Mouse (Mus musculus): ENCODE measurements around the gene Slc4a5. TPM values are rescaled to one million over a fixed set of nuclear protein-coding genes. Genes with fewer than 3 reads are reported as not detected.

Gene Slc4a5
- polyA plus RNA-seq, 2 experiments: 0.52 to 1.4 TPM

GRCm38 (mm10) chr6:83347916-83348315 is 128.3 kb downstream of the Slc4a5 start:
- H3K4me1 ChIP-seq (replicated peaks; ENCODE audit: control insufficient read depth in 2 of 2, insufficient read depth in 2 of 2, low read length in 1 of 2): peaks cover 26 to 34% of the 10 kb centered on the region in 2 experiments
- no peak overlapping the region for H3K9ac ChIP-seq (replicated peaks)
- H3K9me3 ChIP-seq (ENCODE audit: control insufficient read depth, low read length): no peaks in the 10 kb centered on the region
- H3K4me3 ChIP-seq (ENCODE audit: insufficient read depth in 1 of 2, low read depth in 2 of 2, low read length in 2 of 2): no peak overlapping the region
- H3K27me3 ChIP-seq (ENCODE audit: control insufficient read depth, insufficient read depth, low read length): no peaks in the 10 kb centered on the region
- peaks cover 4% of the 10 kb centered on the region for H3K36me3 ChIP-seq (replicated peaks; ENCODE audit: control insufficient read depth, insufficient read depth, low read depth)
- H3K4me2 ChIP-seq (ENCODE audit: low read depth): no peak overlapping the region
- DNase-seq (ENCODE audit: low read depth in 3 of 3, low spot score in 3 of 3): no peak
- H3K27ac ChIP-seq: no peak overlapping the region
- 69% methylated on average over 3 of the region's 3 CpGs for WGBS (ENCODE audit: insufficient replicate concordance)
- no peak for ATAC-seq (ENCODE audit: insufficient read depth)
- TF ChIP-seq EP300 (IDR thresholded peaks at IDR 0.05; ENCODE audit: low read depth): no peak

- Histone ChIP-seq H3K4me3 (ENCODE audit: insufficient read depth in 1 of 2, low read depth in 2 of 2, low read length in 2 of 2) (peak within 1 kb of the TSS; percentile 81 to 95), H3K36me3 (replicated peaks; ENCODE audit: control insufficient read depth, insufficient read depth, low read depth) (peaks cover 13% of the 10 kb centered on the region), H3K4me2 (ENCODE audit: low read depth) (peak within 1 kb of the TSS; percentile 89), H3K9ac (replicated peaks) (peak within 1 kb of the TSS; percentile 99), H3K27ac (peak within 1 kb of the TSS; percentile 95), H3K27me3 (ENCODE audit: control insufficient read depth, insufficient read depth, low read length) (no peaks in the 10 kb centered on the region), H3K9me3 (ENCODE audit: control insufficient read depth, low read length) (no peaks in the 10 kb centered on the region), H3K4me1 (replicated peaks; ENCODE audit: control insufficient read depth in 2 of 2, insufficient read depth in 2 of 2, low read length in 1 of 2) (peaks cover 30 to 40% of the 10 kb centered on the region in 2 experiments)
- ATAC-seq (ENCODE audit: insufficient read depth) (no peak), DNase-seq (ENCODE audit: low read depth in 3 of 3, low spot score in 3 of 3) (no peak)
- WGBS (ENCODE audit: insufficient replicate concordance): 41% methylated on average over 6 of the region's 6 CpGs
- TF ChIP-seq CTCF (IDR thresholded peaks at IDR 0.05; ENCODE audit: low read depth) (no peak), EP300 (IDR thresholded peaks at IDR 0.05; ENCODE audit: low read depth) (no peak)
These were observed 129.2 kb downstream of the Slc4a5 start, which contains the start of gene Bola3 for GRCm38 (mm10) chr6:83348873-83349272. Gene Bola3 (plus strand): TSS chr6:83349147.

- Histone ChIP-seq H3K4me1 (replicated peaks; ENCODE audit: control insufficient read depth in 2 of 2, insufficient read depth in 2 of 2, low read length in 1 of 2) (peaks cover 30 to 40% of the 10 kb centered on the region in 2 experiments), H3K27ac (peak overlapping the region; percentile 95), H3K4me2 (ENCODE audit: low read depth) (peak overlapping the region; percentile 89), H3K4me3 (ENCODE audit: insufficient read depth in 1 of 2, low read depth in 2 of 2, low read length in 2 of 2) (peak overlapping the region; percentile 81 to 95), H3K36me3 (replicated peaks; ENCODE audit: control insufficient read depth, insufficient read depth, low read depth) (peaks cover 19% of the 10 kb centered on the region), H3K9me3 (ENCODE audit: control insufficient read depth, low read length) (no peaks in the 10 kb centered on the region), H3K9ac (replicated peaks) (peak overlapping the region; percentile 99), H3K27me3 (ENCODE audit: control insufficient read depth, insufficient read depth, low read length) (no peaks in the 10 kb centered on the region)
- ATAC-seq (ENCODE audit: insufficient read depth): peak; percentile 78
- DNase-seq (ENCODE audit: low read depth in 3 of 3, low spot score in 3 of 3): peak; percentile 72 to 77 (median 75)
- WGBS (ENCODE audit: insufficient replicate concordance): under 1% methylated on average over 50 of the region's 53 CpGs
- peak; percentile 81 for TF ChIP-seq CTCF (IDR thresholded peaks at IDR 0.05; ENCODE audit: low read depth)
- no peak for TF ChIP-seq EP300 (IDR thresholded peaks at IDR 0.05; ENCODE audit: low read depth)
These were observed 129.8 kb downstream of the Slc4a5 start for GRCm38 (mm10) chr6:83349274-83349958.

- Histone ChIP-seq H3K27me3 (ENCODE audit: control insufficient read depth, insufficient read depth, low read length) (no peaks in the 10 kb centered on the region), H3K4me1 (replicated peaks; ENCODE audit: control insufficient read depth in 2 of 2, insufficient read depth in 2 of 2, low read length in 1 of 2) (peaks cover 30 to 40% of the 10 kb centered on the region in 2 experiments), H3K9me3 (ENCODE audit: control insufficient read depth, low read length) (no peaks in the 10 kb centered on the region), H3K27ac (peak overlapping the region; percentile 95), H3K36me3 (replicated peaks; ENCODE audit: control insufficient read depth, insufficient read depth, low read depth) (peaks cover 26% of the 10 kb centered on the region), H3K9ac (replicated peaks) (peak overlapping the region; percentile 99), H3K4me2 (ENCODE audit: low read depth) (peak overlapping the region; percentile 89), H3K4me3 (ENCODE audit: insufficient read depth in 1 of 2, low read depth in 2 of 2, low read length in 2 of 2) (peak overlapping the region; percentile 81 to 95)
- ATAC-seq (ENCODE audit: insufficient read depth) (no peak), DNase-seq (ENCODE audit: low read depth in 3 of 3, low spot score in 3 of 3) (no peak)
- WGBS (ENCODE audit: insufficient replicate concordance): 68% methylated on average over 7 of the region's 7 CpGs
- no peak for TF ChIP-seq CTCF (IDR thresholded peaks at IDR 0.05; ENCODE audit: low read depth)
- no peak for TF ChIP-seq EP300 (IDR thresholded peaks at IDR 0.05; ENCODE audit: low read depth)
These were observed 130.5 kb downstream of the Slc4a5 start for GRCm38 (mm10) chr6:83350172-83350571.

GRCm38 (mm10) chr6:83350851-83351405 is 131.3 kb downstream of the Slc4a5 start:
- Histone ChIP-seq H3K36me3 (replicated peaks; ENCODE audit: control insufficient read depth, insufficient read depth, low read depth) (peaks cover 34% of the 10 kb centered on the region), H3K9me3 (ENCODE audit: control insufficient read depth, low read length) (no peaks in the 10 kb centered on the region), H3K27me3 (ENCODE audit: control insufficient read depth, insufficient read depth, low read length) (no peaks in the 10 kb centered on the region), H3K4me2 (ENCODE audit: low read depth) (peak overlapping the region; percentile 89), H3K4me1 (replicated peaks; ENCODE audit: control insufficient read depth in 2 of 2, insufficient read depth in 2 of 2, low read length in 1 of 2) (peaks cover 30 to 40% of the 10 kb centered on the region in 2 experiments), H3K4me3 (ENCODE audit: insufficient read depth in 1 of 2, low read depth in 2 of 2, low read length in 2 of 2) (peak overlapping the region; percentile 81 to 95), H3K9ac (replicated peaks) (peak overlapping the region; percentile 99), H3K27ac (peak overlapping the region; percentile 95)
- ATAC-seq (ENCODE audit: insufficient read depth): no peak
- TF ChIP-seq CTCF (IDR thresholded peaks at IDR 0.05; ENCODE audit: low read depth): 0 out of 2 replicates have a peak, but pooled peaks have one; percentile 6
- TF ChIP-seq EP300 (IDR thresholded peaks at IDR 0.05; ENCODE audit: low read depth): no peak
- 65% methylated on average over 16 of the region's 16 CpGs for WGBS (ENCODE audit: insufficient replicate concordance)
- DNase-seq (ENCODE audit: low read depth in 3 of 3, low spot score in 3 of 3): no peak
